Mouse (Mus musculus) frontal cortex, postnatal 36 days (tissue): ENCODE data around the gene Gxylt1.
"Not testable (repeated sequence)": the region's sequence is repeated elsewhere in the genome, so short reads cannot be mapped to it uniquely, and the experiment has no call there.

Source experiments
- DNase-seq, 2 experiments: peaks; one replicate each; pipeline ENCODE4 v3.0.0; 2022; ENCODE audit warnings: low spot score in 2 of 2

The Gxylt1 gene

GRCm38 (mm10) chr15:93262818-93263217 is 12.2 kb downstream of the Gxylt1 start:
- no peak for DNase-seq

- no peak for DNase-seq
Observed at GRCm38 (mm10) chr15:93262274-93262673, 12.7 kb downstream of the Gxylt1 start.

DNA sequence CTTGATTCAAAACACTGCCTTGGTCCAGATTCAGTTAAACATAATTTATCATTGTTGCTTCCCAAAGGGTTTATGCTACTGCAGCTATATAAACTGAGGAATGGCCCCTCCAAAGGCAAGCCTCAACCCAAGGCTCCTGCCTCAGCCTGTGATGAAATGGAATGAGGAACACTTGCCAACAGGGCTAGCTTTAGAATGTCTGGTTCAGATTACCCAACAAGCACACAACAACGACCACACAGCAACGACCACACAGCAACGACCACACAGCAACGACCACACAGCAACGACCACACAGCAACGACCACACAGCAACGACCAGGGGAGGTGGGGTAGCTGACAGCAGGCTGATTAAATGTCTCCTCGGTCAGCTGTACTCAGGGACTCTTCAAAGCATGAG is 15.0 kb downstream of the Gxylt1 start:
- DNase-seq = no peak

DNA sequence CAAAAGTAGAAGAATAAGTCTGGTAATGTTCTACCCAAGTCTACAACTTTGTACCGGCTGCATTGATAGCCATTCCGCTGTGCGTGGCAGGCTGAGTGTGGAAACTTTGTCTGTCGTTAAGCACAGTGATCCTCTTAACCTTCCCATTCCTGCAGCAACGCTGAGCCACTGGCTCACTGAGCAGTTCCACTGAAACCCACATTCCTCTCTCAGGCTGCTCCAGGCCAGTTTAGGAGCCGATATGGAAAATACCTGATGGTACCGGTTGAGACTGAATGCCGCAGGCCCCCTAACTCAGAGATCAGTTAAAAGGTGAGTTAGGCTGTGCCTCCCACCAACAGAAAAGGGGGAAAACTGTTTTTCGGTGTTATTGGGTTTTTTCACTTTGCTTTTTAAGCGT is 19.7 kb downstream of the Gxylt1 start:
- no peak for DNase-seq

DNA sequence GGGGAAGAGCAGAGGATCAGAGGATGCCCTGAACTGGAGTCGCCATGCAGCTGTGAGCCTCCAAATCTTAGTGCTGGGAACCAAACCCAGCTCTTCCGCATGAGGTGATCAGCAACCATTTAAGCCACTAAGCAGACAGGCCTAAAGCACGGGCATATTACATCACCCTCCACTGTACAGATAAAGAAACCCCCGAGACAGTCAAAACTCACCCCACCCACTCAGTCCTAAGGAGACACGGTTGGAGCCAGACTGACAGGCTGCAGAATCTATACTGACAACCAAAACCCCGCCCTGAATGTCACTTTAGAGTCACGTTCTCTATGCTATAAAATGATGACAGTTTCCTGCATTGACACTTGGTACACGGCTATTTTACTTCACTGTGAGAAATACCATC is 21.8 kb downstream of the Gxylt1 start:
- no peak for DNase-seq

DNA sequence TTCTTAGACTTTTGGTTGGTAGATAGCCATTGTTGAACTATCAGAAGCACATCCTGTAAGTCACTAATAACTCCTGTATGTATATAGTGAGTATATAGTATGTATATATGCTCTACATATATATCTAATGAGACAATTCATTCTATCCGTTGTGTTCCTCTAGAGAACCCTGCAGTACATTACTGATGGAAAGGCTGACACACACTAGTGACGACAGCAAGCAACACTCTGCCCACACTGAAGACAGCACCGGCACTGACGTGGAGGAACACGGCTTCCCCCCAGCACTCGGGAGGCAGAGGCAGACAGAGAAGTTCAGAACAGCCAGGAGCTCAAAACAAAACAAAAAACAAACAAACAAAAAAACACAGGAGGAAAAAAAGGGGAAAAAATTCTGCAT is 22.6 kb downstream of the Gxylt1 start:
- DNase-seq = peak; percentile 34

DNA sequence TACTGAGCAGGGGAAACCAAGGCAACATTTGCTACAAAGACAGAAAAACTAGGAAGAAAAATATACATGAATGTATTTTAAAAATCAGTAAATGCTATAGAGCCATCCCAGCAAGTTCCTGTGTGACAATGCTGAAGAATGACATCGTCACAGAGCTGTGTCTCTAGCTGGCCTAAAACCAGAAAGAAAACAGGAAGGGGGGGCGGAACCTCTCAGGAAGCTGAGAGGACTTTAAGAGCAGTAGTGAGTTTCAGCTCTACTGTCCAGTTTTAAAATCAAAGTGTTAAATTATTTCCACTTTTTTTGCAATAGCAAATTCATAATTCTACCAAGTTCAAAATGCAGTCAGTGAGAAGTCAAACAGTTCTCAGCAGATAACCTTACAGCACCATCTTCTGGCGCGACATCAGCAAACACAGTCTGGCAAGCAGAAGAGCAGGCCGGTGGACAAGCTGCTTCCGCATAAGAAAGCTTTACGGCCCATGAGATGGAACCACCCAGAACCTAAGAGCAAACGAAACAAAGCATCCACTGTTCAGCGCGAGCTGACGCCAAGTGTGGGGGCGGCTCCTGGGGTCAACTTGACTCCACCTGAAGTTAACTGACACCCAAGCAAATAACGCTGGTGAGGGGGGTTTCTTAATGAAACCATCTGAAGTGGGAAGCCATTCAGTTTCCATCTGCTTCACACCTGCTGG is 23.3 kb downstream of the Gxylt1 start:
- peak; percentile 15 to 43 for DNase-seq

- no peak for DNase-seq
Observed at GRCm38 (mm10) chr15:93243202-93243601, 31.8 kb downstream of the Gxylt1 start.

- DNase-seq = not testable (repeated sequence)
Observed at GRCm38 (mm10) chr15:93236456-93236855, 38.5 kb downstream of the Gxylt1 start.

- no peak for DNase-seq
Observed at GRCm38 (mm10) chr15:93229028-93229427, 46.0 kb downstream of the Gxylt1 start.

GRCm38 (mm10) chr15:93228375-93228774 is 46.6 kb downstream of the Gxylt1 start:
- DNase-seq = no peak

DNA sequence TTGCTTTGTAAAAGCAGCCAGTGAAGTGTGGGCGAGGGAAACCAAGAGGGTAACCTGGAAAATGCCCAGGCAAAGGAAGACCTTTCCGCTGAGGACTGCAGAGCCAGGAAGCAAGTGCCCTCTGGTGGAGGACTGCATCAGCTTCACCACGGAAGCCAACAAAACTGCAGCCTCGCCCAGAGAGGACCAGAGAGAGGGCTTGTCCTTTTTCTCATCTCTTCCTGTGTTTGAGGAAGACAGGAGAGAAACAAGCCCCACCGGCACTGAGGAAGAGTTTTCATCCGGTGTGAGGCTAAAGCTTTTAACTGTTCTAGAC is 47.3 kb downstream of the Gxylt1 start:
- DNase-seq = peak; percentile 30 to 62

- no peak for DNase-seq
Observed at GRCm38 (mm10) chr15:93226930-93227763, 47.8 kb downstream of the Gxylt1 start.

- DNase-seq = no peak
Observed at GRCm38 (mm10) chr15:93222475-93222874, 52.5 kb downstream of the Gxylt1 start.

GRCm38 (mm10) chr15:93212617-93213016 is 62.4 kb downstream of the Gxylt1 start:
- DNase-seq = no peak

DNA sequence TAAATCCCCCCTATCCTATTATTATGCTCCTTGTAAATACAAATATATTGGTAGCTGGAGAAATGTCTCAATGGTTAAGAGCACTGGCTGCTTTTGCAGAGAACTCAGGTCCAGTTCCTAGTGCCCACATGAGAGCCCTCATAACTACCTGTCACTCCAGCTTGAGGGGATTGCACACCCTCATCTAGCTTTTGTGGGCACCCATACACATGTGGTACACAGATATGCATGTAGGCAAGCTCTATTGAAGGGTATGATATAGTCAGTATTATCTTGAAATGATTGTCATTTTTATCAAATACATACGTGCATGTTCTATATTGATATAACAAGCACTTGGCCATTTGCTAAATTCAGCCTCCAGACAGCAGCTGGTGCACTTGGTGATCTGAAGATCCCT is 70.1 kb downstream of the Gxylt1 start:
- no peak for DNase-seq

DNA sequence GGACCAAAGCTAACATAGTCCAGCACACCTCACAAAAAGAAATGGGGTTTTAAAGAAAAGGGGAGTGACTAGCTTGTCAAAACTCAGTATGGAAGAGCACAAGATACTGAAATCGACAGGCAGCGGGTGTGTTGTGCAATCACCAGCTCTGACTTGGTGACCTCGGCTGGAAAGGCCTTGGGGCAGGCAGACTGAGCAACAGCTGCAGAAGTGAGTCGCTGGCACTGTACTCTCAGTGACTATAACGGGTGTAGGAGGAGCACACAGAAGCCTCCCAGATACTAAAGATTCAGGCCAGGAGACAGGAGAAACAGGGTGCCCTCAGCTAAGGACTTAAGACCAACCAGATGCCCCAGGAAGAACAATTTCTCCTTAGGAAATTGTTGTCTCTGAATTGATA is 73.0 kb downstream of the Gxylt1 start:
- DNase-seq = no peak

- no peak for DNase-seq
Observed at GRCm38 (mm10) chr15:93191387-93192145, 83.4 kb downstream of the Gxylt1 start.
